Mouse (Mus musculus) heart, adult 2 months (tissue): ENCODE measurements around the gene Tpk1.

Experiments used
- CTCF ChIP-seq: fragments of 200-600 bp; IDR thresholded peaks from 2 replicates; pipeline ENCODE4 v1.8.1; 2022; ENCODE audit warnings: antibody characterized with exemption, mild to moderate bottlenecking, moderate library complexity
- EP300 ChIP-seq: fragments of 200-500 bp; IDR thresholded peaks from 2 replicates; pipeline ENCODE4 v1.6.1; 2011; ENCODE audit warnings: low read depth, low read length, control low read depth; ENCODE audit not compliant: insufficient read depth
- POLR2A ChIP-seq: fragments of 200-500 bp; IDR thresholded peaks from 2 replicates; pipeline ENCODE4 v1.6.1; 2011; ENCODE audit warnings: mild to moderate bottlenecking, low read depth, low read length, control low read depth; ENCODE audit not compliant: insufficient read depth

GRCm38 (mm10) chr6:43658290-43658689 lies 7.8 kb downstream of the Tpk1 start:
- no peak for TF ChIP-seq CTCF
- no peak for TF ChIP-seq POLR2A
- no peak for TF ChIP-seq EP300
